Mouse (Mus musculus) limb, embryonic 11.5 days (tissue): ENCODE results near the gene Twist1. TPM values are rescaled to one million over a fixed set of nuclear protein-coding genes. Genes with fewer than 3 reads are reported as not detected.

ENCODE experiments used
- ATAC-seq: fragments of 200-750 bp; cut with Nextera tagmentation; 2 replicates; pipeline ENCODE4 v1.8.0; 2017; ENCODE audit warnings: low read depth; ENCODE audit not compliant: insufficient number of reproducible peaks, low FRiP score, low TSS enrichment
- DNase-seq: peaks from one replicate; pipeline ENCODE4 v3.0.0-alpha.2; 2015; ENCODE audit warnings: low spot score
- H3K27ac ChIP-seq: fragments of 300-500 bp; sonication (generic); replicated peaks from 2 replicates; pipeline ENCODE4 v1.5.1; 2014; ENCODE audit warnings: low read depth, mild to moderate bottlenecking, low read length
- H3K27me3 ChIP-seq: fragments of 300-500 bp; sonication (generic); 2 replicates; pipeline ENCODE4 v1.6.1; 2014; ENCODE audit warnings: mild to moderate bottlenecking, low read length, mixed read lengths; ENCODE audit not compliant: control insufficient read depth, insufficient read depth
- H3K36me3 ChIP-seq: fragments of 300-500 bp; sonication (generic); 2 replicates; pipeline ENCODE4 v1.6.1; 2014; ENCODE audit warnings: mild to moderate bottlenecking, low read length, moderate library complexity, mixed read lengths; ENCODE audit not compliant: control insufficient read depth, insufficient read depth
- H3K4me1 ChIP-seq: fragments of 300-500 bp; sonication (generic); 2 replicates; pipeline ENCODE4 v1.6.1; 2014; ENCODE audit warnings: low read length, mixed read lengths; ENCODE audit not compliant: control insufficient read depth, insufficient read depth
- H3K4me2 ChIP-seq: fragments of 300-500 bp; sonication (generic); 2 replicates; pipeline ENCODE4 v1.6.1; 2014; ENCODE audit warnings: low read depth, mild to moderate bottlenecking, moderate library complexity; ENCODE audit not compliant: severe bottlenecking
- H3K4me3 ChIP-seq: fragments of 300-500 bp; sonication (generic); 2 replicates; pipeline ENCODE4 v1.5.1; 2014; ENCODE audit warnings: low read depth, low read length
- H3K9ac ChIP-seq: fragments of 300-500 bp; sonication (generic); 2 replicates; pipeline ENCODE4 v1.6.1; 2014; ENCODE audit warnings: mild to moderate bottlenecking, low read length
- H3K9me3 ChIP-seq: fragments of 300-500 bp; sonication (generic); 2 replicates; pipeline ENCODE4 v1.6.1; 2016; ENCODE audit warnings: low read length; ENCODE audit not compliant: control insufficient read depth
- WGBS: fragments of 180-500 bp; shearing (Covaris S2); extraction: QIAGEN DNeasy Blood & Tissue Kit; methylation state at CpG from one replicate; pipeline ENCODE4 v1.1.7; 2014; 5-methylcytosine and 5-hydroxymethylcytosine counted together
- polyA plus RNA-seq: library from polyadenylated mRNA; unstranded; fragments of >200 nt; fragmentation: Nextera tagmentation; extraction: Ambion mirVana; gene quantifications from 2 replicates; pipeline ENCODE4 v1.2.1, GENCODE M21; 2014

Gene Twist1
- polyA plus RNA-seq, 1 experiment from 2014 or later, result 55.5 TPM

- H3K4me2 ChIP-seq, result peak overlapping the region; percentile 75
Observed at GRCm38 (mm10) chr12:33956576-33957399, 683 bp upstream of the Twist1 start.

GRCm38 (mm10) chr12:33958241-33959194, 1.0 kb downstream of the Twist1 start:
- DNase-seq, result peak; percentile 77
- no peaks in the 10 kb centered on the region for H3K27me3 ChIP-seq
- under 1% methylated on average over 53 of the region's 56 CpGs for WGBS

More at GRCm38 (mm10) chr12:33956576-33957399, 683 bp upstream of the Twist1 start:
- peak overlapping the region; percentile 89 for H3K9ac ChIP-seq
- H3K4me3 ChIP-seq, result peak overlapping the region; percentile 76
- no peaks in the 10 kb centered on the region for H3K9me3 ChIP-seq
- peak overlapping the region; percentile 99 for H3K27ac ChIP-seq
- H3K4me1 ChIP-seq, result peaks cover 3% of the 10 kb centered on the region
- under 1% methylated on average over 41 of the region's 43 CpGs for WGBS
- ATAC-seq (no peak), DNase-seq (no peak)
- no peaks in the 10 kb centered on the region for H3K27me3 ChIP-seq
- H3K36me3 ChIP-seq, result no peaks in the 10 kb centered on the region

GRCm38 (mm10) chr12:33959206-33959605, 1.7 kb downstream of the Twist1 start:
- H3K36me3 ChIP-seq, result no peaks in the 10 kb centered on the region
- no peak for ATAC-seq
- peak overlapping the region; percentile 100 for H3K9ac ChIP-seq
- no peaks in the 10 kb centered on the region for H3K27me3 ChIP-seq
- peak; percentile 43 for DNase-seq
- H3K27ac ChIP-seq, result peak overlapping the region; percentile 99; the same call in 1 of the 2 replicates
- peaks cover 15% of the 10 kb centered on the region for H3K4me1 ChIP-seq
- peak overlapping the region; percentile 76 for H3K4me3 ChIP-seq
- under 1% methylated on average over 6 of the region's 6 CpGs for WGBS
- H3K4me2 ChIP-seq, result peak overlapping the region; percentile 75
- no peaks in the 10 kb centered on the region for H3K9me3 ChIP-seq

More at GRCm38 (mm10) chr12:33958241-33959194, 1.0 kb downstream of the Twist1 start:
- Histone ChIP-seq H3K9me3 (no peaks in the 10 kb centered on the region), H3K4me2 (peak overlapping the region; percentile 75), H3K4me3 (peak overlapping the region; percentile 76), H3K4me1 (peaks cover 11% of the 10 kb centered on the region), H3K27ac (peak overlapping the region; percentile 99), H3K36me3 (no peaks in the 10 kb centered on the region), H3K9ac (peak overlapping the region; percentile 100)
- ATAC-seq, result 0 out of 2 replicates have a peak, but pooled peaks have one; percentile 0

- 1% methylated on average over 3 of the region's 3 CpGs for WGBS
- no peak overlapping the region for H3K27ac ChIP-seq
- H3K4me1 ChIP-seq, result peaks cover 20% of the 10 kb centered on the region
- H3K36me3 ChIP-seq, result no peaks in the 10 kb centered on the region
- DNase-seq (peak; percentile 41), ATAC-seq (no peak)
- H3K4me3 ChIP-seq, result peak overlapping the region; percentile 76
- H3K4me2 ChIP-seq, result peak overlapping the region; percentile 55
- H3K9ac ChIP-seq, result peak overlapping the region; percentile 57; the same call in 1 of the 2 replicates
- no peaks in the 10 kb centered on the region for H3K9me3 ChIP-seq
- no peaks in the 10 kb centered on the region for H3K27me3 ChIP-seq
Observed at GRCm38 (mm10) chr12:33959846-33960245, 2.4 kb downstream of the Twist1 start.

GRCm38 (mm10) chr12:33961013-33961412, 3.5 kb downstream of the Twist1 start:
- Histone ChIP-seq H3K27ac (0 out of 2 replicates have a peak overlapping the region, but pooled peaks have one; percentile 33), H3K4me1 (peaks cover 23% of the 10 kb centered on the region), H3K9ac (peak overlapping the region; percentile 65), H3K4me3 (peak overlapping the region; percentile 37), H3K4me2 (peak overlapping the region; percentile 60), H3K27me3 (no peaks in the 10 kb centered on the region), H3K9me3 (no peaks in the 10 kb centered on the region), H3K36me3 (no peaks in the 10 kb centered on the region)
- WGBS, result 11% methylated on average over 5 of the region's 5 CpGs
- no peak for ATAC-seq
- no peak for DNase-seq

- H3K27me3 ChIP-seq, result no peaks in the 10 kb centered on the region
- ATAC-seq, result no peak
Observed at GRCm38 (mm10) chr12:33962118-33962772, 4.8 kb downstream of the Twist1 start.

GRCm38 (mm10) chr12:33962773-33963130, 5.3 kb downstream of the Twist1 start:
- H3K27ac ChIP-seq, result peak overlapping the region; percentile 77
- peak overlapping the region; percentile 37; the same call in 1 of the 2 replicates for H3K4me3 ChIP-seq
- no peak for DNase-seq
- no peak for ATAC-seq
- no peaks in the 10 kb centered on the region for H3K27me3 ChIP-seq
- peak overlapping the region; percentile 67 for H3K9ac ChIP-seq
- H3K9me3 ChIP-seq, result no peaks in the 10 kb centered on the region
- no peaks in the 10 kb centered on the region for H3K36me3 ChIP-seq
- 6% methylated on average over 9 of the region's 9 CpGs for WGBS
- peaks cover 35% of the 10 kb centered on the region for H3K4me1 ChIP-seq
- H3K4me2 ChIP-seq, result peak overlapping the region; percentile 60

More at GRCm38 (mm10) chr12:33962118-33962772, 4.8 kb downstream of the Twist1 start:
- H3K36me3 ChIP-seq, result no peaks in the 10 kb centered on the region
- H3K4me2 ChIP-seq, result peak overlapping the region; percentile 60
- peak overlapping the region; percentile 37 for H3K4me3 ChIP-seq
- peaks cover 31% of the 10 kb centered on the region for H3K4me1 ChIP-seq
- H3K9ac ChIP-seq, result peak overlapping the region; percentile 67
- H3K9me3 ChIP-seq, result no peaks in the 10 kb centered on the region
- peak overlapping the region; percentile 48 for H3K27ac ChIP-seq
- DNase-seq, result peak; percentile 67
- 2% methylated on average over 17 of the region's 17 CpGs for WGBS
